18 mouse cellular contexts compared by ENCODE assay signal in the genomic region with DNA sequence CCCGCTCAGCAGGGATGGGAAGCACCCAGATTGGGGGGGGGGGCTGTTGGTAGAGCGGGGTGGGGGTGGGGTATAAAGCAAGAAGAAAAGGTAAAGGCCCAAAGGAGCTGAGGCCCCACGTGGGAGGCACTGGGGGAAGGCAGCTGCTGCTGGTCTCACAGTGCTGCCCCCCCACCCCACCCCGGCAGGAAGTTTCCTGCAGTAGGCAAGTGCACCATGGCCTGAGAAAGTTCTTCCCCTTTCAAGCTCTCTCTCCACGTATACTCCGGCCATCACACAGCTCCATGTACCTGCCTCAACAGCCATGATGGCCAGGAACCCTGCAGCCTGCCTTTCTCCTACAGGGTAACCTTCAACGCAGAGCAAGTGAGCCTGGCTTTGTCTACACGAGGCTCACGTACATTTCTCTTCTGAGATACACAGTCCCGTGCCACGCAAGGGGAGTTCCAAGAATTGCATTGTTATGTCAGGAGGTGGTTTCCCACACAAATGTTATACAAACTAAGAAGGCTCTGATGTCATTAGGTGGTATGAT. TPM values are rescaled to one million over a fixed set of nuclear protein-coding genes. Genes with fewer than 3 reads are reported as not detected.
DNase-seq lines count a peak whose midpoint lies in the region; ATAC-seq and TF ChIP-seq lines count a peak whose summit lies in the region.
"Had no signal": no experiment of that assay in that cellular context is flagged by ENCODE, and none has a peak within 500 bp of the region (broad histone marks: within the 10 kb centered on the region; RNA-seq: fewer than 3 reads in every experiment).

No protein-coding gene starts in this region.

- WGBS in small intestine, adult 2 months: 77% methylated on average over 11 of the region's 11 CpGs

- H3K27me3 ChIP-seq in small intestine, adult 2 months (ENCODE audit: control insufficient read depth, insufficient read depth, low read length): no peaks in the 10 kb centered on the region
- H3K27me3 ChIP-seq: limb, embryonic 15.5 days had no signal

- no peak for TF ChIP-seq POLR2A in small intestine, adult 2 months (IDR thresholded peaks at IDR 0.05; ENCODE audit: low read depth, low read length)

- H3K4me3 ChIP-seq in small intestine, adult 2 months (ENCODE audit: low read depth, low read length): no peak overlapping the region
- H3K4me3 ChIP-seq: erythroblast, embryonic 14.5 days; limb, embryonic 15.5 days had no signal

- peaks cover 19% of the 10 kb centered on the region for H3K36me3 ChIP-seq in small intestine, adult 2 months (ENCODE audit: control insufficient read depth, insufficient read depth, low read length)

- ATAC-seq in CD4-positive, CD25-positive, alpha-beta regulatory T cell, adult 4 months: peak; percentile 68
- peak; percentile 51 for ATAC-seq in activated CD4-positive, CD25-positive, alpha-beta regulatory T cell, adult 4 months

- peak overlapping the region; percentile 17; the same call in 1 of the 2 replicates for H3K27ac ChIP-seq in small intestine, adult 2 months (ENCODE audit: insufficient read depth, low read depth, low read length)
- H3K27ac ChIP-seq: hindbrain, embryonic 14.5 days; limb, embryonic 15.5 days; stomach, postnatal 0 days had no signal

- peak; percentile 85 for DNase-seq in A20 (ENCODE audit: low read depth, low spot score)
- no peak for DNase-seq in urinary bladder, adult 18-20 months (ENCODE audit: low spot score in 2 of 2)
- no peak for DNase-seq in cerebellum, postnatal 10 days
- DNase-seq in yolk sac, embryonic 10.5 days (ENCODE audit: low spot score): no peak
- no peak for DNase-seq in kidney, postnatal 25 days
- DNase-seq: cerebellum, adult 8-10 months; embryo, embryonic 11 days; heart, adult 11 months; kidney, adult 8-10 months; lung, embryonic 14.5 days; right cerebral cortex, postnatal 25 days had no signal

- peaks cover 20% of the 10 kb centered on the region for H3K4me1 ChIP-seq in small intestine, adult 2 months (ENCODE audit: control insufficient read depth, insufficient read depth, insufficient read length, low read length)
- H3K4me1 ChIP-seq: limb, embryonic 15.5 days had no signal

- TF ChIP-seq CTCF in small intestine, adult 2 months (IDR thresholded peaks at IDR 0.05; ENCODE audit: extremely low read depth, insufficient read length, insufficient replicate concordance, low read depth, low read length): no peak

RNA-seq across cellular contexts. Expression of a gene that starts 20.3 kb away (rescaled TPM):
- polyA plus RNA-seq in CD4-positive, CD25-positive, alpha-beta regulatory T cell, adult 4 months (2017; shearing (Covaris generic)): 10 to 100 TPM; 24.7 to 29.7 TPM
- polyA plus RNA-seq in activated CD4-positive, CD25-positive, alpha-beta regulatory T cell, adult 4 months (2017; shearing (Covaris generic)): 10 to 100 TPM; 10.2 to 22.2 TPM
- polyA plus RNA-seq in small intestine, adult 2 months (2012; rRNA removed): 175 and 423 TPM in 2 replicates

RNA-seq across cellular contexts. Expression of a gene that starts 27.7 kb away (rescaled TPM):
- polyA plus RNA-seq in CD4-positive, CD25-positive, alpha-beta regulatory T cell, adult 4 months (2017; shearing (Covaris generic)): 10 to 100 TPM; 20.2 to 22.3 TPM
- polyA plus RNA-seq in activated CD4-positive, CD25-positive, alpha-beta regulatory T cell, adult 4 months (2017; shearing (Covaris generic)): 10 to 100 TPM; 25.8 to 28.8 TPM
- 18.7 and 36.7 TPM in 2 replicates for polyA plus RNA-seq in small intestine, adult 2 months (2012; rRNA removed)

RNA-seq across cellular contexts. Expression of a gene that starts 38.1 kb away (rescaled TPM):
- polyA plus RNA-seq in CD4-positive, CD25-positive, alpha-beta regulatory T cell, adult 4 months (2017; shearing (Covaris generic)): 1 to 10 TPM; 6.3 to 8.3 TPM
- 1 to 10 TPM; 7.8 to 7.9 TPM for polyA plus RNA-seq in activated CD4-positive, CD25-positive, alpha-beta regulatory T cell, adult 4 months (2017; shearing (Covaris generic))
- polyA plus RNA-seq in small intestine, adult 2 months (2012; rRNA removed): 40.7 and 77.8 TPM in 2 replicates

RNA-seq across cellular contexts. Expression of a gene that starts 47.7 kb away (rescaled TPM):
- polyA plus RNA-seq in CD4-positive, CD25-positive, alpha-beta regulatory T cell, adult 4 months (2017; shearing (Covaris generic)): 1 to 10 TPM in 1 of 2 experiments, under 1 TPM in 1; 0.51 to 1.4 TPM
- polyA plus RNA-seq in activated CD4-positive, CD25-positive, alpha-beta regulatory T cell, adult 4 months (2017; shearing (Covaris generic)): 1 to 10 TPM; 1.1 to 1.7 TPM
- polyA plus RNA-seq in small intestine, adult 2 months (2012; rRNA removed): 4.1 and 7.3 TPM in 2 replicates

RNA-seq across cellular contexts. Expression of a gene that starts 50.2 kb away (rescaled TPM):
- polyA plus RNA-seq in CD4-positive, CD25-positive, alpha-beta regulatory T cell, adult 4 months (2017; shearing (Covaris generic)): 10 to 100 TPM; 14.3 to 16.3 TPM
- 10 to 100 TPM; 10.6 to 11.9 TPM for polyA plus RNA-seq in activated CD4-positive, CD25-positive, alpha-beta regulatory T cell, adult 4 months (2017; shearing (Covaris generic))
- 6.0 and 8.9 TPM in 2 replicates for polyA plus RNA-seq in small intestine, adult 2 months (2012; rRNA removed)
